Comparison of ENCODE assay signal across 10 mouse cellular contexts in genomic region chr13:43094365-43094764, GRCm38 (mm10).
DNase-seq lines count a peak whose midpoint lies in the region; ATAC-seq lines count a peak whose summit lies in the region.
"Had no signal": no experiment of that assay in that cellular context is flagged by ENCODE, and none has a peak within 500 bp of the region (broad histone marks: within the 10 kb centered on the region; RNA-seq: fewer than 3 reads in every experiment).

No protein-coding gene starts in this region.

- H3K4me2 ChIP-seq in heart, embryonic 15.5 days = peak overlapping the region; percentile 27
- H3K4me2 ChIP-seq in limb, embryonic 13.5 days (replicated peaks) = no peak overlapping the region
- H3K4me2 ChIP-seq: midbrain, embryonic 12.5 days had no signal

- H3K4me3 ChIP-seq in heart, embryonic 15.5 days = no peak overlapping the region
- no peak overlapping the region for H3K4me3 ChIP-seq in limb, embryonic 13.5 days
- H3K4me3 ChIP-seq: erythroblast, embryonic 14.5 days; midbrain, embryonic 12.5 days had no signal

- no peaks in the 10 kb centered on the region for H3K36me3 ChIP-seq in heart, embryonic 15.5 days
- no peaks in the 10 kb centered on the region for H3K36me3 ChIP-seq in limb, embryonic 13.5 days
- H3K36me3 ChIP-seq: midbrain, embryonic 12.5 days had no signal

- 42% methylated on average over 7 of the region's 7 CpGs for WGBS in heart, embryonic 15.5 days
- WGBS in limb, embryonic 13.5 days = 57% methylated on average over 7 of the region's 7 CpGs

- no peak overlapping the region for H3K27ac ChIP-seq in heart, embryonic 15.5 days
- no peak overlapping the region for H3K27ac ChIP-seq in limb, embryonic 13.5 days
- H3K27ac ChIP-seq: midbrain, embryonic 12.5 days had no signal

- H3K27me3 ChIP-seq in heart, embryonic 15.5 days = no peaks in the 10 kb centered on the region
- peaks cover 13% of the 10 kb centered on the region for H3K27me3 ChIP-seq in limb, embryonic 13.5 days
- H3K27me3 ChIP-seq: midbrain, embryonic 12.5 days had no signal

- intact Hi-C loops in left cerebral cortex, postnatal 4 days (cut with DNase I) = no loop called here

- ATAC-seq in heart, embryonic 15.5 days (replicated peaks; ENCODE audit: insufficient number of reproducible peaks, insufficient read depth, low FRiP score, low read depth) = no peak
- peak; percentile 51; the same call in 1 of the 2 replicates for ATAC-seq in limb, embryonic 13.5 days (ENCODE audit: low FRiP score, low read depth)

- 0 out of 2 replicates have a peak, but pooled peaks cover 2% of the 10 kb centered on the region for H3K4me1 ChIP-seq in heart, embryonic 15.5 days (replicated peaks)
- no peaks in the 10 kb centered on the region for H3K4me1 ChIP-seq in limb, embryonic 13.5 days
- H3K4me1 ChIP-seq: midbrain, embryonic 12.5 days had no signal

- DNase-seq in left cerebral cortex, postnatal 4 days = peak; percentile 56
- DNase-seq in left cerebral cortex, adult 11 months (ENCODE audit: low spot score) = no peak
- DNase-seq in R1 (ENCODE audit: low read depth, low spot score) = peak; percentile 50
- DNase-seq in cerebellum, postnatal 14 days = peak; percentile 79
- peak; percentile 34 for DNase-seq in right cerebral cortex, postnatal 4 days
- DNase-seq in urinary bladder, postnatal 36 days (ENCODE audit: low spot score in 2 of 2) = no peak

- H3K9me3 ChIP-seq in heart, embryonic 15.5 days (replicated peaks) = no peaks in the 10 kb centered on the region
- H3K9me3 ChIP-seq in limb, embryonic 13.5 days = no peaks in the 10 kb centered on the region
- H3K9me3 ChIP-seq: midbrain, embryonic 12.5 days had no signal

- H3K9ac ChIP-seq in heart, embryonic 15.5 days = no peak overlapping the region
- H3K9ac ChIP-seq in limb, embryonic 13.5 days = no peak overlapping the region
- H3K9ac ChIP-seq: midbrain, embryonic 12.5 days had no signal

Comparison
In these comparisons a context has a peak if more than half of its experiments do, and no peak if none do; other contexts are left out.
1. DNase-seq: peak in left cerebral cortex, postnatal 4 days (single experiment), R1 (single experiment), cerebellum, postnatal 14 days (2 of 2) and right cerebral cortex, postnatal 4 days (single experiment); none in left cerebral cortex, adult 11 months (single experiment) and urinary bladder, postnatal 36 days (0 of 2).